Mouse (Mus musculus): ENCODE data around the gene Elk3. TPM values are rescaled to one million over a fixed set of nuclear protein-coding genes. Genes with fewer than 3 reads are reported as not detected.
"Not testable (repeated sequence)": the region's sequence is repeated elsewhere in the genome, so short reads cannot be mapped to it uniquely, and the experiment has no call there.

The Elk3 gene
- polyA plus RNA-seq (2015; fragmentation: Nextera tagmentation; extraction: Ambion mirVana) = 4.3 and 5.1 TPM in 2 replicates

- ATAC-seq (ENCODE audit: insufficient read depth) = peak; percentile 51
- Histone ChIP-seq H3K36me3 (replicated peaks) (no peaks in the 10 kb centered on the region), H3K9me3 (replicated peaks) (no peaks in the 10 kb centered on the region), H3K4me2 (peak within 1 kb of the TSS; percentile 71), H3K4me1 (replicated peaks) (peaks cover 4% of the 10 kb centered on the region; the same call in 1 of the 2 replicates), H3K4me3 (replicated peaks) (peak within 1 kb of the TSS; percentile 56), H3K27me3 (peaks cover 60% of the 10 kb centered on the region), H3K27ac (replicated peaks) (peak within 1 kb of the TSS; percentile 67), H3K9ac (peak within 1 kb of the TSS; percentile 37)
- WGBS (ENCODE audit: insufficient replicate concordance) = 2% methylated on average over 53 of the region's 53 CpGs
Measured at GRCm38 (mm10) chr10:93310721-93311411, at the start of gene Elk3. Gene Elk3 (minus strand): TSS chr10:93311135.

- Histone ChIP-seq H3K9ac (no peak overlapping the region), H3K4me1 (replicated peaks) (no peaks in the 10 kb centered on the region), H3K36me3 (replicated peaks) (no peaks in the 10 kb centered on the region), H3K4me2 (no peak overlapping the region), H3K27ac (replicated peaks) (no peak overlapping the region), H3K4me3 (replicated peaks) (no peak overlapping the region), H3K9me3 (replicated peaks) (no peaks in the 10 kb centered on the region), H3K27me3 (no peaks in the 10 kb centered on the region)
- 23% methylated on average over 3 of the region's 3 CpGs for WGBS (ENCODE audit: insufficient replicate concordance)
- ATAC-seq (ENCODE audit: insufficient read depth) = no peak
Measured at GRCm38 (mm10) chr10:93360623-93361022, 49.7 kb upstream of the Elk3 start.

GRCm38 (mm10) chr10:93360190-93360589 is 49.3 kb upstream of the Elk3 start:
- H3K9ac ChIP-seq; ATAC-seq (ENCODE audit: insufficient read depth); H3K27me3 ChIP-seq; H3K4me2 ChIP-seq; H3K36me3 ChIP-seq (replicated peaks); H3K27ac ChIP-seq (replicated peaks); H3K4me3 ChIP-seq (replicated peaks); H3K4me1 ChIP-seq (replicated peaks); H3K9me3 ChIP-seq (replicated peaks): not testable (repeated sequence)
- WGBS (ENCODE audit: insufficient replicate concordance) = 60% methylated on average over 4 of the region's 4 CpGs

GRCm38 (mm10) chr10:93359339-93359863 is 48.5 kb upstream of the Elk3 start:
- no peak overlapping the region for H3K27ac ChIP-seq (replicated peaks)
- 67% methylated on average over 7 of the region's 7 CpGs for WGBS (ENCODE audit: insufficient replicate concordance)
- H3K4me3 ChIP-seq (replicated peaks) = no peak overlapping the region
- no peak overlapping the region for H3K9ac ChIP-seq
- no peaks in the 10 kb centered on the region for H3K9me3 ChIP-seq (replicated peaks)
- no peaks in the 10 kb centered on the region for H3K36me3 ChIP-seq (replicated peaks)
- H3K4me2 ChIP-seq = no peak overlapping the region
- no peaks in the 10 kb centered on the region for H3K4me1 ChIP-seq (replicated peaks)
- no peaks in the 10 kb centered on the region for H3K27me3 ChIP-seq
- ATAC-seq (ENCODE audit: insufficient read depth) = no peak

- Histone ChIP-seq H3K36me3 (replicated peaks) (no peaks in the 10 kb centered on the region), H3K9ac (no peak overlapping the region), H3K27ac (replicated peaks) (no peak overlapping the region), H3K4me2 (no peak overlapping the region), H3K4me1 (replicated peaks) (no peaks in the 10 kb centered on the region), H3K4me3 (replicated peaks) (no peak overlapping the region), H3K9me3 (replicated peaks) (no peaks in the 10 kb centered on the region), H3K27me3 (no peaks in the 10 kb centered on the region)
- 50% methylated on average over 4 of the region's 4 CpGs for WGBS (ENCODE audit: insufficient replicate concordance)
- no peak for ATAC-seq (ENCODE audit: insufficient read depth)
Measured at GRCm38 (mm10) chr10:93358878-93359277, 47.9 kb upstream of the Elk3 start.

- 70% methylated on average over 5 of the region's 5 CpGs for WGBS (ENCODE audit: insufficient replicate concordance)
- H3K4me3 ChIP-seq (replicated peaks) = no peak overlapping the region
- ATAC-seq (ENCODE audit: insufficient read depth) = no peak
- H3K27ac ChIP-seq (replicated peaks) = no peak overlapping the region
- H3K36me3 ChIP-seq (replicated peaks) = no peaks in the 10 kb centered on the region
- H3K9ac ChIP-seq = no peak overlapping the region
- H3K27me3 ChIP-seq = no peaks in the 10 kb centered on the region
- H3K4me1 ChIP-seq (replicated peaks) = no peaks in the 10 kb centered on the region
- H3K4me2 ChIP-seq = no peak overlapping the region
- no peaks in the 10 kb centered on the region for H3K9me3 ChIP-seq (replicated peaks)
Measured at GRCm38 (mm10) chr10:93357162-93357561, 46.2 kb upstream of the Elk3 start.

GRCm38 (mm10) chr10:93356122-93356521 is 45.2 kb upstream of the Elk3 start:
- no peak for ATAC-seq (ENCODE audit: insufficient read depth)

GRCm38 (mm10) chr10:93355276-93355927 is 44.5 kb upstream of the Elk3 start:
- Histone ChIP-seq H3K9me3 (replicated peaks) (no peaks in the 10 kb centered on the region), H3K4me3 (replicated peaks) (no peak overlapping the region), H3K4me2 (no peak overlapping the region), H3K4me1 (replicated peaks) (no peaks in the 10 kb centered on the region), H3K27ac (replicated peaks) (no peak overlapping the region), H3K36me3 (replicated peaks) (no peaks in the 10 kb centered on the region), H3K27me3 (no peaks in the 10 kb centered on the region), H3K9ac (no peak overlapping the region)
- no peak for ATAC-seq (ENCODE audit: insufficient read depth)
- 54% methylated on average over 8 of the region's 8 CpGs for WGBS (ENCODE audit: insufficient replicate concordance)

More at GRCm38 (mm10) chr10:93356122-93356521, 45.2 kb upstream of the Elk3 start:
- Histone ChIP-seq H3K27ac (replicated peaks) (no peak overlapping the region), H3K27me3 (no peaks in the 10 kb centered on the region), H3K9me3 (replicated peaks) (no peaks in the 10 kb centered on the region), H3K4me1 (replicated peaks) (no peaks in the 10 kb centered on the region), H3K4me2 (no peak overlapping the region), H3K36me3 (replicated peaks) (no peaks in the 10 kb centered on the region), H3K4me3 (replicated peaks) (no peak overlapping the region), H3K9ac (no peak overlapping the region)
- 66% methylated on average over 9 of the region's 9 CpGs for WGBS (ENCODE audit: insufficient replicate concordance)

GRCm38 (mm10) chr10:93353545-93354326 is 42.8 kb upstream of the Elk3 start:
- no peak overlapping the region for H3K4me3 ChIP-seq (replicated peaks)
- no peak for ATAC-seq (ENCODE audit: insufficient read depth)
- H3K27me3 ChIP-seq = no peaks in the 10 kb centered on the region
- WGBS (ENCODE audit: insufficient replicate concordance) = 66% methylated on average over 10 of the region's 10 CpGs
- no peaks in the 10 kb centered on the region for H3K36me3 ChIP-seq (replicated peaks)
- no peak overlapping the region for H3K4me2 ChIP-seq
- no peak overlapping the region for H3K9ac ChIP-seq
- H3K4me1 ChIP-seq (replicated peaks) = no peaks in the 10 kb centered on the region
- no peak overlapping the region for H3K27ac ChIP-seq (replicated peaks)
- H3K9me3 ChIP-seq (replicated peaks) = no peaks in the 10 kb centered on the region

GRCm38 (mm10) chr10:93347918-93348505 is 37.1 kb upstream of the Elk3 start:
- H3K9ac ChIP-seq = no peak overlapping the region
- WGBS (ENCODE audit: insufficient replicate concordance) = 68% methylated on average over 14 of the region's 14 CpGs

GRCm38 (mm10) chr10:93347387-93347786 is 36.5 kb upstream of the Elk3 start:
- WGBS (ENCODE audit: insufficient replicate concordance) = 48% methylated on average over 7 of the region's 7 CpGs
- ATAC-seq (ENCODE audit: insufficient read depth) = no peak

More at GRCm38 (mm10) chr10:93347918-93348505, 37.1 kb upstream of the Elk3 start:
- no peak overlapping the region for H3K4me2 ChIP-seq
- no peak for ATAC-seq (ENCODE audit: insufficient read depth)
- H3K4me1 ChIP-seq (replicated peaks) = no peaks in the 10 kb centered on the region
- H3K9me3 ChIP-seq (replicated peaks) = no peaks in the 10 kb centered on the region
- H3K36me3 ChIP-seq (replicated peaks) = no peaks in the 10 kb centered on the region
- no peak overlapping the region for H3K4me3 ChIP-seq (replicated peaks)
- H3K27me3 ChIP-seq = no peaks in the 10 kb centered on the region
- no peak overlapping the region for H3K27ac ChIP-seq (replicated peaks)

More at GRCm38 (mm10) chr10:93347387-93347786, 36.5 kb upstream of the Elk3 start:
- no peaks in the 10 kb centered on the region for H3K36me3 ChIP-seq (replicated peaks)
- H3K27me3 ChIP-seq = no peaks in the 10 kb centered on the region
- no peak overlapping the region for H3K4me3 ChIP-seq (replicated peaks)
- H3K9ac ChIP-seq = no peak overlapping the region
- no peak overlapping the region for H3K4me2 ChIP-seq
- no peak overlapping the region for H3K27ac ChIP-seq (replicated peaks)
- no peaks in the 10 kb centered on the region for H3K4me1 ChIP-seq (replicated peaks)
- no peaks in the 10 kb centered on the region for H3K9me3 ChIP-seq (replicated peaks)

Measured in liver, embryonic 15.5 days (tissue).